Mouse (Mus musculus) forebrain, embryonic 12.5 days (tissue): ENCODE results near the gene Med29. TPM values are rescaled to one million over a fixed set of nuclear protein-coding genes. Genes with fewer than 3 reads are reported as not detected.

Experiments
- ATAC-seq: fragments of 200-750 bp; cut with Nextera tagmentation; 2 replicates; pipeline ENCODE4 v1.8.0; 2017; ENCODE audit warnings: moderate TSS enrichment; ENCODE audit not compliant: low FRiP score
- H3K27ac ChIP-seq: fragments of 300-500 bp; sonication (generic); 2 replicates; pipeline ENCODE4 v1.5.1; 2016; ENCODE audit warnings: mild to moderate bottlenecking
- H3K27me3 ChIP-seq: fragments of 300-500 bp; sonication (generic); 2 replicates; pipeline ENCODE4 v1.6.1; 2016; ENCODE audit warnings: mild to moderate bottlenecking
- H3K36me3 ChIP-seq: fragments of 300-500 bp; sonication (generic); replicated peaks from 2 replicates; pipeline ENCODE4 v1.6.1; 2016; ENCODE audit warnings: mild to moderate bottlenecking
- H3K4me1 ChIP-seq: fragments of 300-500 bp; sonication (generic); 2 replicates; pipeline ENCODE4 v1.6.1; 2016
- H3K4me2 ChIP-seq: fragments of 300-500 bp; sonication (generic); 2 replicates; pipeline ENCODE4 v1.6.1; 2016; ENCODE audit warnings: mild to moderate bottlenecking, moderate library complexity
- H3K4me3 ChIP-seq: fragments of 300-500 bp; sonication (generic); replicated peaks from 2 replicates; pipeline ENCODE4 v1.5.1; 2016; ENCODE audit warnings: mild to moderate bottlenecking
- H3K9ac ChIP-seq: fragments of 300-500 bp; sonication (generic); 2 replicates; pipeline ENCODE4 v1.6.1; 2016; ENCODE audit warnings: mild to moderate bottlenecking
- H3K9me3 ChIP-seq: fragments of 300-500 bp; sonication (generic); 2 replicates; pipeline ENCODE4 v1.6.1; 2016
- WGBS: fragments of 180-500 bp; shearing (Covaris S2); methylation state at CpG from one replicate; pipeline ENCODE4 v1.1.7; 2016; 5-methylcytosine and 5-hydroxymethylcytosine counted together
- polyA plus RNA-seq: library from polyadenylated mRNA; unstranded; fragments of >200 nt; fragmentation: Nextera tagmentation; extraction: Ambion mirVana; gene quantifications from 2 replicates; pipeline ENCODE4 v1.2.1, GENCODE M21; 2016

Gene Med29
- polyA plus RNA-seq = 43.1 and 43.6 TPM in 2 replicates

- peak; percentile 98 for ATAC-seq
- peak within 1 kb of the TSS; percentile 90 for H3K4me3 ChIP-seq
- H3K36me3 ChIP-seq = peaks cover 60% of the 10 kb centered on the region
- H3K4me1 ChIP-seq = peaks cover 22% of the 10 kb centered on the region
- no peaks in the 10 kb centered on the region for H3K27me3 ChIP-seq
- under 1% methylated on average over 58 of the region's 58 CpGs for whole genome bisulfite sequencing
- peak within 1 kb of the TSS; percentile 76 for H3K27ac ChIP-seq
- no peaks in the 10 kb centered on the region for H3K9me3 ChIP-seq
- peak within 1 kb of the TSS; percentile 99 for H3K4me2 ChIP-seq
- H3K9ac ChIP-seq = peak within 1 kb of the TSS; percentile 86
Observed at GRCm38 (mm10) chr7:28392429-28393271, at the start of gene Med29, which contains the start of gene Paf1. Gene Med29, minus strand, starts transcription at chr7:28392708. Gene Paf1, plus strand, starts transcription at chr7:28392951.

GRCm38 (mm10) chr7:28441776-28442485 lies 49.4 kb upstream of the Med29 start:
- no peak for ATAC-seq
- Histone ChIP-seq H3K27ac (no peak overlapping the region), H3K27me3 (0 out of 2 replicates have a peak, but pooled peaks cover 14% of the 10 kb centered on the region), H3K9me3 (no peaks in the 10 kb centered on the region), H3K36me3 (no peaks in the 10 kb centered on the region), H3K9ac (no peak overlapping the region), H3K4me3 (no peak overlapping the region), H3K4me2 (no peak overlapping the region), H3K4me1 (peaks cover 9% of the 10 kb centered on the region)
- WGBS = 87% methylated on average over 14 of the region's 14 CpGs

GRCm38 (mm10) chr7:28440739-28441138 lies 48.2 kb upstream of the Med29 start:
- peaks cover 4% of the 10 kb centered on the region for H3K4me1 ChIP-seq
- H3K27ac ChIP-seq = no peak overlapping the region
- H3K4me3 ChIP-seq = no peak overlapping the region
- 59% methylated on average over 2 of the region's 2 CpGs for WGBS
- H3K9me3 ChIP-seq = no peaks in the 10 kb centered on the region
- H3K36me3 ChIP-seq = no peaks in the 10 kb centered on the region
- H3K27me3 ChIP-seq = 0 out of 2 replicates have a peak, but pooled peaks cover 11% of the 10 kb centered on the region
- ATAC-seq = no peak
- no peak overlapping the region for H3K4me2 ChIP-seq
- H3K9ac ChIP-seq = no peak overlapping the region

- no peak overlapping the region for H3K27ac ChIP-seq
- ATAC-seq = no peak
- WGBS = 89% methylated on average over 2 of the region's 2 CpGs
- no peak overlapping the region for H3K4me3 ChIP-seq
- H3K27me3 ChIP-seq = no peaks in the 10 kb centered on the region
- H3K9ac ChIP-seq = no peak overlapping the region
- no peak overlapping the region for H3K4me2 ChIP-seq
- no peaks in the 10 kb centered on the region for H3K9me3 ChIP-seq
- 0 out of 2 replicates have a peak, but pooled peaks cover 4% of the 10 kb centered on the region for H3K36me3 ChIP-seq
- peaks cover 23% of the 10 kb centered on the region for H3K4me1 ChIP-seq
Observed at GRCm38 (mm10) chr7:28438771-28439170, 46.3 kb upstream of the Med29 start.

- Histone ChIP-seq H3K4me3 (no peak overlapping the region), H3K9me3 (no peaks in the 10 kb centered on the region), H3K27me3 (no peaks in the 10 kb centered on the region), H3K27ac (no peak overlapping the region), H3K36me3 (peaks cover 11% of the 10 kb centered on the region; the same call in 1 of the 2 replicates), H3K4me2 (no peak overlapping the region), H3K4me1 (peaks cover 31% of the 10 kb centered on the region), H3K9ac (no peak overlapping the region)
- ATAC-seq = no peak
Observed at GRCm38 (mm10) chr7:28437964-28438363, 45.5 kb upstream of the Med29 start.

GRCm38 (mm10) chr7:28436932-28437570 lies 44.5 kb upstream of the Med29 start, which contains the start of gene Gmfg:
Gene Gmfg, plus strand, starts transcription at chr7:28437447.
- Histone ChIP-seq H3K4me1 (peaks cover 31% of the 10 kb centered on the region), H3K4me3 (peak within 1 kb of the TSS; percentile 92), H3K4me2 (peak within 1 kb of the TSS; percentile 62), H3K36me3 (peaks cover 17% of the 10 kb centered on the region; the same call in 1 of the 2 replicates), H3K27me3 (no peaks in the 10 kb centered on the region), H3K27ac (peak within 1 kb of the TSS; percentile 56; the same call in 1 of the 2 replicates), H3K9ac (peak within 1 kb of the TSS; percentile 56), H3K9me3 (no peaks in the 10 kb centered on the region)
- peak; percentile 20; the same call in 1 of the 2 replicates for ATAC-seq
- WGBS = 2% methylated on average over 16 of the region's 16 CpGs

- peak overlapping the region; percentile 92 for H3K4me3 ChIP-seq
- H3K27ac ChIP-seq = peak overlapping the region; percentile 56; the same call in 1 of the 2 replicates
- under 1% methylated on average over 54 of the region's 64 CpGs for WGBS
- H3K9ac ChIP-seq = peak overlapping the region; percentile 91
- H3K27me3 ChIP-seq = no peaks in the 10 kb centered on the region
- H3K9me3 ChIP-seq = no peaks in the 10 kb centered on the region
- ATAC-seq = peak; percentile 99
- peaks cover 36% of the 10 kb centered on the region for H3K4me1 ChIP-seq
- peaks cover 18% of the 10 kb centered on the region; the same call in 1 of the 2 replicates for H3K36me3 ChIP-seq
- H3K4me2 ChIP-seq = peak overlapping the region; percentile 62
Observed at GRCm38 (mm10) chr7:28436271-28436904, 43.9 kb upstream of the Med29 start.

GRCm38 (mm10) chr7:28435660-28436259 lies 43.3 kb upstream of the Med29 start:
- peak; percentile 27; the same call in 1 of the 2 replicates for ATAC-seq
- 0% methylated on average over 19 of the region's 70 CpGs for WGBS
- H3K27ac ChIP-seq = 0 out of 2 replicates have a peak overlapping the region, but pooled peaks have one; percentile 31

GRCm38 (mm10) chr7:28432252-28432651 lies 39.7 kb upstream of the Med29 start:
- H3K4me3 ChIP-seq = no peak overlapping the region
- H3K27ac ChIP-seq = no peak overlapping the region
- peaks cover 34% of the 10 kb centered on the region for H3K4me1 ChIP-seq
- H3K36me3 ChIP-seq = peaks cover 37% of the 10 kb centered on the region; the same call in 1 of the 2 replicates
- H3K4me2 ChIP-seq = no peak overlapping the region
- no peak overlapping the region for H3K9ac ChIP-seq
- H3K9me3 ChIP-seq = no peaks in the 10 kb centered on the region
- WGBS = 92% methylated on average over 2 of the region's 2 CpGs
- H3K27me3 ChIP-seq = no peaks in the 10 kb centered on the region
- ATAC-seq = no peak

More at GRCm38 (mm10) chr7:28435660-28436259, 43.3 kb upstream of the Med29 start:
- peaks cover 36% of the 10 kb centered on the region for H3K4me1 ChIP-seq
- H3K9me3 ChIP-seq = no peaks in the 10 kb centered on the region
- peak overlapping the region; percentile 91 for H3K9ac ChIP-seq
- peak overlapping the region; percentile 92 for H3K4me3 ChIP-seq
- H3K4me2 ChIP-seq = peak overlapping the region; percentile 90
- peaks cover 25% of the 10 kb centered on the region; the same call in 1 of the 2 replicates for H3K36me3 ChIP-seq
- no peaks in the 10 kb centered on the region for H3K27me3 ChIP-seq

GRCm38 (mm10) chr7:28430512-28430911 lies 38.0 kb upstream of the Med29 start:
- Histone ChIP-seq H3K27me3 (no peaks in the 10 kb centered on the region), H3K4me2 (no peak overlapping the region), H3K4me1 (peaks cover 29% of the 10 kb centered on the region), H3K36me3 (peaks cover 38% of the 10 kb centered on the region; the same call in 1 of the 2 replicates), H3K9ac (no peak overlapping the region), H3K4me3 (no peak overlapping the region), H3K27ac (no peak overlapping the region), H3K9me3 (no peaks in the 10 kb centered on the region)
- ATAC-seq = no peak
- WGBS = 90% methylated on average over 1 of the region's 1 CpGs

- no peaks in the 10 kb centered on the region for H3K27me3 ChIP-seq
- H3K9ac ChIP-seq = no peak overlapping the region
- H3K27ac ChIP-seq = no peak overlapping the region
- no peaks in the 10 kb centered on the region for H3K9me3 ChIP-seq
- ATAC-seq = no peak
- H3K4me3 ChIP-seq = no peak overlapping the region
- peaks cover 5% of the 10 kb centered on the region for H3K4me1 ChIP-seq
- peaks cover 43% of the 10 kb centered on the region for H3K36me3 ChIP-seq
- no peak overlapping the region for H3K4me2 ChIP-seq
Observed at GRCm38 (mm10) chr7:28427738-28428137, 35.2 kb upstream of the Med29 start.
